Mouse (Mus musculus) spleen, adult 2 months (tissue): ENCODE results near the gene Gm20388. TPM values are rescaled to one million over a fixed set of nuclear protein-coding genes. Genes with fewer than 3 reads are reported as not detected.

Experiments used
- DNase-seq, 2 experiments: peaks; one replicate each; pipeline versions ENCODE4 v3.0.0 to v3.0.0-alpha.2; 2012 to 2021; ENCODE audit warnings: low spot score in 2 of 2, low read depth in 1 of 2
- H3K27ac ChIP-seq: fragments of 200-500 bp; 2 replicates; pipeline ENCODE4 v1.5.1; 2012; ENCODE audit warnings: low read length, inconsistent platforms; ENCODE audit not compliant: insufficient read depth
- H3K27me3 ChIP-seq: fragments of 200-500 bp; 2 replicates; pipeline ENCODE4 v1.6.1; 2012; ENCODE audit warnings: mild to moderate bottlenecking, moderate library complexity, low read length, inconsistent platforms; ENCODE audit not compliant: control insufficient read depth, insufficient read depth
- H3K36me3 ChIP-seq: fragments of 200-500 bp; 2 replicates; pipeline ENCODE4 v1.6.1; 2012; ENCODE audit warnings: mild to moderate bottlenecking, low read length, inconsistent platforms; ENCODE audit not compliant: control insufficient read depth, insufficient read depth
- H3K4me1 ChIP-seq: fragments of 200-500 bp; 2 replicates; pipeline ENCODE4 v1.6.1; 2011; ENCODE audit warnings: inconsistent platforms; ENCODE audit not compliant: control insufficient read depth, insufficient read depth, insufficient read length
- H3K4me3 ChIP-seq: fragments of 200-500 bp; 2 replicates; pipeline ENCODE4 v1.5.1; 2011; ENCODE audit warnings: mild to moderate bottlenecking, inconsistent platforms; ENCODE audit not compliant: insufficient read depth, insufficient read length; ENCODE audit errors: extremely low read depth
- CTCF ChIP-seq: fragments of 200-500 bp; IDR thresholded peaks from 2 replicates; pipeline ENCODE4 v1.5.1; 2011; ENCODE audit warnings: mild to moderate bottlenecking, inconsistent platforms; ENCODE audit not compliant: insufficient read depth, insufficient read length, insufficient replicate concordance; ENCODE audit errors: extremely low read depth
- POLR2A ChIP-seq: fragments of 200-500 bp; IDR thresholded peaks from 2 replicates; pipeline ENCODE4 v1.6.1; 2011; ENCODE audit warnings: low read depth, low read length, inconsistent platforms
- WGBS: fragments of 180-500 bp; shearing (Covaris S2); methylation state at CpG from one replicate; pipeline ENCODE4 v1.1.7; 2018; 5-methylcytosine and 5-hydroxymethylcytosine counted together
- polyA plus RNA-seq: library from polyadenylated mRNA; depleted of rRNA; stranded (reverse); fragments of >200 nt; gene quantifications from 2 replicates; pipeline ENCODE4 v1.2.3, GENCODE M21; 2012

Gene Gm20388
- polyA plus RNA-seq, 1 experiment, result 26.1 TPM

GRCm38 (mm10) chr8:120054833-120055232 lies 144.2 kb downstream of the Gm20388 start:
- 83% methylated on average over 3 of the region's 3 CpGs for WGBS
- Histone ChIP-seq H3K4me3 (no peak overlapping the region), H3K27ac (no peak overlapping the region), H3K4me1 (peaks cover 6% of the 10 kb centered on the region; the same call in 1 of the 2 replicates), H3K27me3 (no peaks in the 10 kb centered on the region), H3K36me3 (no peaks in the 10 kb centered on the region)
- DNase-seq, result no peak
- no peak for TF ChIP-seq CTCF
- TF ChIP-seq POLR2A, result no peak

- no peak for TF ChIP-seq CTCF
- TF ChIP-seq POLR2A, result no peak
- no peak overlapping the region for H3K27ac ChIP-seq
- DNase-seq, result no peak
- H3K4me3 ChIP-seq, result no peak overlapping the region
- 77% methylated on average over 2 of the region's 2 CpGs for whole genome bisulfite sequencing
- no peaks in the 10 kb centered on the region for H3K36me3 ChIP-seq
- H3K4me1 ChIP-seq, result no peaks in the 10 kb centered on the region
- H3K27me3 ChIP-seq, result no peaks in the 10 kb centered on the region
Observed at GRCm38 (mm10) chr8:120057078-120057477, 146.4 kb downstream of the Gm20388 start.

DNA sequence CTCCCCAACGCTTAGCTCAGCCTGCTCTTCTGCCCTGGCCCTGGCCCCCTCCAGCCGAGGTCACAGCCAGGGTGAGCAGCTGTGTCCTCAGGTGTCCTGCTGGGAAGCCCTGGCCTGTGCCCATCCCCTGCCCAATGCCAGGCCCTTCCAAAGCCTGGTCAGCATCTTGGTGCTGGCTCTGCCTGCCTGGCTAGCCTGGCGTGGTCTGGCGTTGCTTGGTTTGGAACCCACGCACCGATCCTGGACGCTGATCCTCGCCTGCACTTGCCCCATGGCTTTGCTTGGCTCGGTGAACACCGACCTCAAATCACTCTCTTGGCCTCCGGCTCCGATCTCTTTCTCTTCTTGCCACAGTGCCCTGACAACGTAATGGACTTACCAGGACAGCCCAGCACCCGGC lies 152.1 kb downstream of the Gm20388 start:
- Histone ChIP-seq H3K27me3 (no peaks in the 10 kb centered on the region), H3K36me3 (no peaks in the 10 kb centered on the region), H3K27ac (no peak overlapping the region), H3K4me1 (no peaks in the 10 kb centered on the region), H3K4me3 (no peak overlapping the region)
- no peak for DNase-seq
- WGBS, result 91% methylated on average over 14 of the region's 14 CpGs
- TF ChIP-seq POLR2A, result no peak

GRCm38 (mm10) chr8:120063326-120063725 lies 152.7 kb downstream of the Gm20388 start:
- H3K27ac ChIP-seq, result no peak overlapping the region
- H3K4me3 ChIP-seq, result no peak overlapping the region
- no peak for TF ChIP-seq CTCF
- no peak for TF ChIP-seq POLR2A
- no peaks in the 10 kb centered on the region for H3K4me1 ChIP-seq
- no peaks in the 10 kb centered on the region for H3K27me3 ChIP-seq
- WGBS, result 62% methylated on average over 3 of the region's 3 CpGs
- DNase-seq, result no peak
- H3K36me3 ChIP-seq, result no peaks in the 10 kb centered on the region

DNA sequence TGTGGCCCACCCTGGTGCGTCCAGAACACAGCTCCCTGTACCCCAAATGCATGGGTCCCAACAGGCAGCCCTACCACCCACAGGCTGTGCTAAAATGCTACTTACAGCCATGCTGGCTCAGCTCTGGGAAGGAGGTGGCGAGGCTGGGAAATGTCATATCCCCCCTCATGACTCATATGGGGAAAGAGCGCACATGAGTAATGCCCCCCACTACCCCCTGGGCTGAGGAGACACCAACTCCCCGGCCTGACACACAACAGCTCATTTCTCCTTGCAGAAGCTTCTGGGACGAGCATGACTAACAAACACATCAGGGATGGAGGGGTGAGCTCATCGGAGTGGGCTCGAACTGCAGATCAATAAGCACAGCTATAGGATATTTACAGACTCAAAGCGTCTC lies 155.0 kb downstream of the Gm20388 start:
- 87% methylated on average over 8 of the region's 8 CpGs for WGBS
- DNase-seq, result no peak
- Histone ChIP-seq H3K36me3 (no peaks in the 10 kb centered on the region), H3K4me3 (no peak overlapping the region), H3K4me1 (no peaks in the 10 kb centered on the region), H3K27ac (no peak overlapping the region), H3K27me3 (no peaks in the 10 kb centered on the region)
- TF ChIP-seq CTCF (no peak), POLR2A (no peak)

DNA sequence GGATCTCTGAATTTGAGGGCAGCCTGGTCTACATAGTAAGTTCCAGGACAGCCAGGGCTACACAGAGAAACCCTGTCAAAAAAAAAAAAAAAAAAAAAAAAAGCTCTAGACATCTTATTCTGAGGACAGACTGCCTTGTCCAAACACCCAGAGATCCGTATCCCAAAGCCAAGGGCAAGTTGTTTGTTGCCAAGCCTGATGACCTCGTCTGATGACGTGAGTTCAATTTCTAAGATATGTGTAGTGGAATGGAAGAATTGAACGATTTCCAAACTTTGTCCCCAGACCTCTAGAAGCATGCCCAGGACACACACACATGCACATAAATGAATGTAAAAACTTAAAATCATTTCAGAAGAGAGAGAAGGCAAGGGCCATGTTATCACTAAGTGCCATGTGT lies 155.6 kb downstream of the Gm20388 start:
- H3K27ac ChIP-seq, result no peak overlapping the region
- H3K27me3 ChIP-seq, result no peaks in the 10 kb centered on the region
- WGBS, result 87% methylated on average over 4 of the region's 4 CpGs
- no peaks in the 10 kb centered on the region for H3K4me1 ChIP-seq
- H3K4me3 ChIP-seq, result no peak overlapping the region
- no peaks in the 10 kb centered on the region for H3K36me3 ChIP-seq
- DNase-seq, result no peak
- TF ChIP-seq POLR2A (no peak), CTCF (no peak)

GRCm38 (mm10) chr8:120067936-120068668 lies 157.5 kb downstream of the Gm20388 start:
- H3K4me1 ChIP-seq, result no peaks in the 10 kb centered on the region
- H3K27ac ChIP-seq, result no peak overlapping the region
- H3K36me3 ChIP-seq, result no peaks in the 10 kb centered on the region
- TF ChIP-seq CTCF (no peak), POLR2A (no peak)
- WGBS, result 40% methylated on average over 19 of the region's 19 CpGs
- no peak for DNase-seq
- no peak overlapping the region for H3K4me3 ChIP-seq
- H3K27me3 ChIP-seq, result no peaks in the 10 kb centered on the region
